Mouse (Mus musculus) leukemia stem cell, adult 10-12 weeks (primary cell): ENCODE measurements around the gene Akap8. TPM values are rescaled to one million over a fixed set of nuclear protein-coding genes. Genes with fewer than 3 reads are reported as not detected.

ENCODE experiments used
- polyA plus RNA-seq: library from polyadenylated mRNA; stranded (reverse); fragments of >175 nt; gene quantifications from 2 replicates; pipeline ENCODE4 v1.2.3, GENCODE M21; 2012; ENCODE audit warnings: low replicate concordance

Akap8 gene
- 250 and 496 TPM in 2 replicates for polyA plus RNA-seq

DNA sequence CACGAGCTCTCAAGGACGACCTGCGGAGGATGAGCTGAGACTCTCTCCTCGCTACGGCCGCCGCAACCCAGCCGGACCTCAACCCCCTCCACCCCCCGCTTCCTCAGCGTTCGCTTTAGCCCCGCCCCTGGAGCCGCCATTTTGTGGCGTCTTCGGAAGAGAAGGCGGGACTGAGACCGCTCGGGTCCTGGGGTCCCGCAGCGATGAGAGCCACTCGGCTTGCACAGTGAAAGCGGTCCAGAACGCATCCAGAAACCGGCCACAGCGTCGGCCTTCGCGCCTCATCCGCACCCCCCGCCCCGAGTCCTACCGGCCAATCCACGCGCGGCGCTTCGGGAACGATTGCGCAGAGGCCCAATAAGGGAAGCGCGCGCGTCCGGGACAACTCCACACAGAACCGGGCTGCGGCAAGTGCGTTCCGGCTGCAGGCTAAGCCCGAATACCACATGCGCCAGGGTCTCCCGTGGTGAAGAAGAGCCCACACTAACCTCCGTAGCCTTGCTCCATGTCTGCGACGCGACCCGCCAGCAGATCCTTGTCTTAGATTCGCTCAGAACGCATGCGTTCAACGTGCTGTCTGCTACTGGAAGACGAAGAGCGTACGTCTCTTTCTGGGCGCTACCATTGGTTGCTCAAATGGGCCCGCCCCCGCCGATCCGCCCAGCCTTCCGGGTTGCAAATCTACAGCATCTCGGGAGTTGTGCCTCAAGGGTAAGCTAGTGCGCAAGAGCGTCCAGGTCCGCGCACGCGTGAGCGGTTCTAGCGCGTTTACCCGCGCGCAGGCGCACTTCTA is at the start of gene Akap8:
TSS of gene Akap8 (minus strand) at position 642 of the 793 bp plus-strand sequence.

DNA sequence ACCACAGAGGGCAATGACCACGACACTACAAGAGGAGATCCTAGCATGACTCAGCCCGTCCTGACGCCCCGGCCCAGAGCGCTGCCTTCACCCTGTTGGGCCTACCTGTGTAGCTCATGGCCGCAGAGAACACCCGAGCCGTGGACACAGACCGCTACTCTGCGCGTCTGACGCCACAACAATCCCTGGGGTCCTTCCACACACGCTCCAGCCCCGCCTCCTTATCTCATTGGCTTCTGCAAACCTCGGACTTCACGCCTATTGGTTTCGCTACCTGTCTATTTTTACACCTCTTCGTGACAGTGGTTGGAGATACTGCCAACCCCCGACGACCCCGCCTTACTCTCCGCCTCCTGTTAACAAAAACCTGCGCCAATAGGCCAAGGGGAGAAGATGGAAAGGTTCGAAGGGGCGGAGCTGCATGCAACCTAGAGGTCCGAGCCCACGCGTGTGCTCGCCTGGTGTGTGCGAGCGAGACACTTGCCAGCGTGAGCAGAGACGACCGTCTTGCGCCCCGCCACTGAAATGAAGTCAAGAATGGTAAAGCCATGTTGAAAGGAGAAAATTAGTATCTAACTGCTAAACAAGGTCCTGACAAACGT is 29.4 kb upstream of the Akap8 start, which contains the start of gene Akap8l:
TSS of gene Akap8l (minus strand) at position 226 of the 602 bp plus-strand sequence.

DNA sequence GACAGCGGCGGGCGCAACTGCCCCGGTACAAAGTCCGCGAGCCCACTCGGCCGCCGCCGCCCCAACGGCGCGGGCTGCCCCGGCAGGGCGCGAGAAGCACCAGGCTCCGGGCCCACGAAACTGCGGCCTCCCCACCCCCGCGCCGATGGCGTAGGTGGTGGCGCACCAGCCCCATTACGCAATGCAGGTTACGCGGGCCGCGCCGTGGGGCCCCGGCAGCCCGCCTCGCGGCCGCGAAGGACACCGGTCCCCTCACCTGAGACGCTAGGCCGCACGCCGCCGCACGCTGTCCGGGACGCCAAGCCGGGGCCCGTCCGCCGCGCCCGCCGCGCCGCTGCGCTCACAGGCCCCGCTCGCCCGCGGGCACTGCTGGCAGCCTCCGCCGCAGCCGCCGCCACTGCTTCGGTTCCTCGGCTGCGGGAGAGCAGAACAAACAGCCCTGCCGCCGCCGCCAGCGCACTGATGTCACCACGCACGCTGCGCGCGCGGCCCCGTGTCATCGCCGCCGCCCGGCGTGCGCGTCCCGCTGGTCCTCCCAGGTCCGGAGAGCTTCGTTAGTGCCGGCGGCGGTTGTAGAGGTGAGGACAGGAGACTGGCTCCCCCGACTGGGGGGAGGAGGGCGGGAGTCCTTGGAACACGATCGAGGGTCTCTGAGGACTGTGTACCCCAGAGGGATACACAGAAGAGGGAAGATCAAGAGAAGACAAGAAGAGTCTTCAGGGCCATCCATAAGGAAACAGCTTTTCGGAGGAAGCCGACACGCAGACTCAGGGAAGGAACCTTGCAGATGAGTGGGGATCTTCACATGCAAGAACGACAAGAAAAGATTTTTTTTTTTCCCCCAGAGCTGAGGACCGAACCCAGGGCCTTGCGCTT is 36.5 kb downstream of the Akap8 start, which contains the start of gene Brd4:
TSS of gene Brd4 (minus strand) at position 461 of the 876 bp plus-strand sequence.

Other genes starting within 250 kb of the Akap8 start
- 1.0 and 1.5 TPM in 2 replicates for gene Notch3, start 154.4 kb downstream of the Akap8 start, polyA plus RNA-seq
- 0.07 TPM in 1 of 2 replicates, not detected in the other for gene Ephx3, start 131.7 kb downstream of the Akap8 start, polyA plus RNA-seq
- 177 and 236 TPM in 2 replicates for gene Brd4, start 36.5 kb downstream of the Akap8 start, polyA plus RNA-seq
- 123 and 402 TPM in 2 replicates for gene Akap8l, start 29.4 kb upstream of the Akap8 start, polyA plus RNA-seq
- 69.2 and 91.8 TPM in 2 replicates for gene Wiz, start 68.2 kb upstream of the Akap8 start, polyA plus RNA-seq
- gene Rasal3, start 82.3 kb upstream of the Akap8 start, polyA plus RNA-seq, result 38.0 and 174 TPM in 2 replicates
- gene Pglyrp2, start 102.9 kb upstream of the Akap8 start, polyA plus RNA-seq, result 4.6 and 7.9 TPM in 2 replicates
- 0.38 TPM in 1 of 2 replicates, not detected in the other for gene Cyp4f39, start 131.5 kb upstream of the Akap8 start, polyA plus RNA-seq
- 0.41 and 0.71 TPM in 2 replicates for gene Cyp4f17, start 184.8 kb upstream of the Akap8 start, polyA plus RNA-seq
- 1.7 and 3.5 TPM in 2 replicates for gene Cyp4f16, start 215.3 kb upstream of the Akap8 start, polyA plus RNA-seq